Mouse (Mus musculus) stomach, postnatal 0 days (tissue): ENCODE data around the gene Foxo4. TPM values are rescaled to one million over a fixed set of nuclear protein-coding genes. Genes with fewer than 3 reads are reported as not detected.

Source experiments
- ATAC-seq: fragments of 200-750 bp; cut with Nextera tagmentation; 2 replicates; pipeline ENCODE4 v1.8.0; 2017; ENCODE audit not compliant: low FRiP score, low TSS enrichment
- DNase-seq: peaks from one replicate; pipeline ENCODE4 v3.0.0-alpha.2; 2016; ENCODE audit warnings: low spot score
- H3K27ac ChIP-seq: fragments of 300-500 bp; sonication (generic); replicated peaks from 2 replicates; pipeline ENCODE4 v1.5.1; 2014; ENCODE audit warnings: mild to moderate bottlenecking, control low read depth
- H3K27me3 ChIP-seq: fragments of 300-500 bp; sonication (generic); 2 replicates; pipeline ENCODE4 v1.6.1; 2014; ENCODE audit warnings: low read length; ENCODE audit not compliant: control insufficient read depth, insufficient read depth
- H3K36me3 ChIP-seq: fragments of 300-500 bp; sonication (generic); 2 replicates; pipeline ENCODE4 v1.6.1; 2014; ENCODE audit warnings: low read length, mixed read lengths; ENCODE audit not compliant: control insufficient read depth, insufficient read depth
- H3K4me1 ChIP-seq: fragments of 300-500 bp; sonication (generic); replicated peaks from 2 replicates; pipeline ENCODE4 v1.6.1; 2014; ENCODE audit warnings: antibody characterized with exemption; ENCODE audit not compliant: control insufficient read depth, insufficient read depth
- H3K4me2 ChIP-seq: fragments of 300-500 bp; sonication (generic); replicated peaks from 2 replicates; pipeline ENCODE4 v1.6.1; 2014; ENCODE audit warnings: low read depth, mild to moderate bottlenecking, control low read depth, moderate library complexity
- H3K4me3 ChIP-seq: fragments of 300-500 bp; sonication (generic); 2 replicates; pipeline ENCODE4 v1.5.1; 2014; ENCODE audit warnings: low read depth, low read length, control low read depth
- H3K9ac ChIP-seq: fragments of 300-500 bp; sonication (generic); 2 replicates; pipeline ENCODE4 v1.6.1; 2014; ENCODE audit warnings: mild to moderate bottlenecking, low read length, control low read depth, mixed read lengths
- H3K9me3 ChIP-seq: fragments of 300-500 bp; sonication (generic); 2 replicates; pipeline ENCODE4 v1.6.1; 2016; ENCODE audit warnings: low read length; ENCODE audit not compliant: control insufficient read depth
- CTCF ChIP-seq: IDR thresholded peaks from 2 replicates; pipeline ENCODE4 v1.5.1; 2016; ENCODE audit warnings: antibody characterized with exemption, low read depth, mild to moderate bottlenecking, moderate library complexity
- EP300 ChIP-seq: optimal IDR thresholded peaks from 2 replicates; pipeline ENCODE3; 2016; ENCODE audit warnings: antibody characterized with exemption
- WGBS: fragments of 180-500 bp; shearing (Covaris S2); extraction: QIAGEN DNeasy Blood & Tissue Kit; methylation state at CpG from one replicate; pipeline ENCODE4 v1.1.7; 2014; 5-methylcytosine and 5-hydroxymethylcytosine counted together
- polyA plus RNA-seq: library from polyadenylated mRNA; unstranded; fragments of >200 nt; fragmentation: Nextera tagmentation; extraction: Ambion mirVana; gene quantifications from 2 replicates; pipeline ENCODE4 v1.2.1, GENCODE M21; 2015

Foxo4 gene
- 0.91 and 0.97 TPM in 2 replicates for polyA plus RNA-seq

GRCm38 (mm10) chrX:101253952-101254729 is at the start of gene Foxo4:
Gene Foxo4 (plus strand): TSS chrX:101254528.
- DNase-seq (peak; percentile 86), ATAC-seq (peak; percentile 91)
- H3K27ac ChIP-seq = peak within 1 kb of the TSS; percentile 45; the same call in 1 of the 2 replicates
- peak within 1 kb of the TSS; percentile 47 for H3K4me3 ChIP-seq
- 17% methylated on average over 40 of the region's 47 CpGs for WGBS
- no peaks in the 10 kb centered on the region for H3K36me3 ChIP-seq
- H3K4me1 ChIP-seq = no peaks in the 10 kb centered on the region
- H3K4me2 ChIP-seq = peak within 1 kb of the TSS; percentile 74
- no peaks in the 10 kb centered on the region for H3K9me3 ChIP-seq
- peak within 1 kb of the TSS; percentile 56 for H3K9ac ChIP-seq
- TF ChIP-seq EP300 (no peak), CTCF (no peak)
- H3K27me3 ChIP-seq = no peaks in the 10 kb centered on the region

DNA sequence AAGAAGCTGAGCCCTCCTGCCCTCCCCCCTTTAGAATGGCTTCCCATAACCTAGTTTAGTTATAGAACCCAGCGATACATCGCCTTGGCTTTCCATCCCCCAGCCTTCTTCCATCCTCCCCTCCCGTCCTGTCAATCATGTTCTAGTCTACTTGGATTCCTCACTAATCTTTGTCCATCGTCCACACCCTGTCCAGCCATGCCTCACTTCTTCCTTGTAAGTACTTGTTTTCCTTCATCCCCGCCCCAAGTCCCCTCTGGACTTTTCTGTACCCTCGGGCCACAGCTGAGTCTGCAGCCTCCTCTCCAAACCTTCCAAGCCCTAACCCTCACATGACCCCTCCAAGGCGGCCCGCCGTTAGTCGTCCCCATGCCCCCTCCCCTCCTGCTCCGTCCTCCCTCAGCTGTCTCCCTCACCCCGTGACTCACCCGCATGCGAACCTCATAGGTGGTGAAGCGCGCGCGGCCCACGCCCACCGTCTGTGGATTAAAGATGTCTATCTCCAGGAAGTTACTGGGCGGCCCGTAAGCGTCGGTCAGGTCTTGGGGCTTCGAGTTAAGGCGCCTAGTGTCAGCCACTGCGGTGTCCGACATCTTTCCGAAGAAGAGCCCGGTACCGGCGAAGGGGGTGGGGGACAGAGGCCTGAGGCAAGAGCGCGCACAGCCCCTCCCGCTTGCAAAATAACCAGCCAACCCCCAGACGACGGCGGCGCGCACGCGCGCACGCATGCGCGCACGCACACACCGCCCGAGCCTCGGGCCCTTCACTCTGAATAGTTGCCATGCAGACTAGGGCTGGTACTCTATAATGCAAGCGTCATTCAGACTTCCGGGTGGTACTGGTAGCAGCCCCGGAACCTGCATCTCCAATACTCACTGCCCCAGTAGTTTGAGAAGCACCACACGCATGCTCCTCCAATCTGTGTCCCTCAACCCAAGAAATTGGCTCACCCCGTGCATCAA is 32.2 kb upstream of the Foxo4 start, which contains the start of gene Snx12:
Gene Snx12 (minus strand): TSS at position 730 of the 962 bp plus-strand sequence.
- peak within 1 kb of the TSS; percentile 61 for H3K9ac ChIP-seq
- ATAC-seq = peak; percentile 95
- no peaks in the 10 kb centered on the region for H3K36me3 ChIP-seq
- H3K27me3 ChIP-seq = no peaks in the 10 kb centered on the region
- WGBS = 8% methylated on average over 55 of the region's 55 CpGs
- H3K27ac ChIP-seq = peak within 1 kb of the TSS; percentile 73; the same call in 1 of the 2 replicates
- H3K4me2 ChIP-seq = peak within 1 kb of the TSS; percentile 53
- no peaks in the 10 kb centered on the region for H3K4me1 ChIP-seq
- no peaks in the 10 kb centered on the region for H3K9me3 ChIP-seq
- TF ChIP-seq EP300 (no peak), CTCF (no peak)
- peak; percentile 83 for DNase-seq
- H3K4me3 ChIP-seq = peak within 1 kb of the TSS; percentile 52

DNA sequence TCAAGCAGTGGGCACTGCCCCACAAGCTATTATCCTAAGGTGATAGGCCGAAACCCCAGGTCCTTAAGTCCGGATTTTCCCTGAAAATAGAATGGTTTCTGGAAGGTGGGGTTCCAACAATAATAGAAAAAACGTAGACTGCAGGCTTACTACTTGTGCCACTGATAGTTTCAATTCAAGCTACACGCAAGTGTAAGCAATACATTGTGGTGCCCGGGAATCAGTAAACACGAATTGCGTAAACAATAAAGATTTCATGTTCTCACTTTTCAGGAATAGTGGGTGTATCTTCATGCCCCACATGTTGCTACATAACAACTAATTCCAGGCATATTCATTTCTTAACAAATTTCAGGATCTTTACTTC is 31.5 kb upstream of the Foxo4 start:
- Histone ChIP-seq H3K4me2 (peak overlapping the region; percentile 53), H3K36me3 (no peaks in the 10 kb centered on the region), H3K27ac (no peak overlapping the region), H3K4me3 (peak overlapping the region; percentile 52), H3K27me3 (no peaks in the 10 kb centered on the region), H3K4me1 (no peaks in the 10 kb centered on the region), H3K9me3 (no peaks in the 10 kb centered on the region), H3K9ac (no peak overlapping the region)
- TF ChIP-seq CTCF (no peak), EP300 (no peak)
- ATAC-seq = 0 out of 2 replicates have a peak, but pooled peaks have one; percentile 11
- 25% methylated on average over 7 of the region's 7 CpGs for WGBS
- no peak for DNase-seq

DNA sequence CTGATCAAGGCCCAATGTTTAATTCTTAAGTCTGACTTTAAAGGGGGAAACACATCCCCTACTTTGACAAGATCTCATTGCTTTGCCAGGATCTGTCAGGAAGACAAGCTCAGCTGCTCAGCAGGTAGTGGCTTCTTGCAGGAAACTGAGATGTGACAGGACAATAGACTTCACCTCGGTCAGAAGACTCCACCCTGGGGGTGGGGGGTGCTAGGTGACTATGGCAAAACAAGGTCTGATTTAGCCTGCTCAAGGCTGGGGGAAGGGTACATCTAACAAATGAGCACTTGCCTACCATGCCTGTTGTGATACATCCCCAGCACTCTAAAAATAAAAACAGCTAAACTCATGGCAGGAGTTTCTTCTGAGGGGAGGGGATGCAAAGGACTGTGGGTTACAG is 9.3 kb upstream of the Foxo4 start:
- Histone ChIP-seq H3K27me3 (no peaks in the 10 kb centered on the region), H3K9me3 (no peaks in the 10 kb centered on the region), H3K27ac (no peak overlapping the region), H3K4me1 (no peaks in the 10 kb centered on the region), H3K4me2 (no peak overlapping the region), H3K4me3 (no peak overlapping the region), H3K36me3 (no peaks in the 10 kb centered on the region), H3K9ac (no peak overlapping the region)
- 30% methylated on average over 1 of the region's 1 CpGs for WGBS
- ATAC-seq (no peak), DNase-seq (no peak)
- TF ChIP-seq CTCF = no peak
- no peak for TF ChIP-seq EP300

- DNase-seq = peak; percentile 18
- H3K9me3 ChIP-seq = no peaks in the 10 kb centered on the region
- TF ChIP-seq CTCF = no peak
- no peak for TF ChIP-seq EP300
- no peaks in the 10 kb centered on the region for H3K27me3 ChIP-seq
- peak overlapping the region; percentile 74 for H3K4me2 ChIP-seq
- 0 out of 2 replicates have a peak overlapping the region, but pooled peaks have one; percentile 45 for H3K27ac ChIP-seq
- H3K4me3 ChIP-seq = peak overlapping the region; percentile 47
- peak overlapping the region; percentile 56 for H3K9ac ChIP-seq
- peak; percentile 49 for ATAC-seq
- 13% methylated on average over 26 of the region's 26 CpGs for WGBS
- no peaks in the 10 kb centered on the region for H3K4me1 ChIP-seq
- H3K36me3 ChIP-seq = no peaks in the 10 kb centered on the region
These were observed 412 bp downstream of the Foxo4 start for GRCm38 (mm10) chrX:101254740-101255139.
